In the genomic region with DNA sequence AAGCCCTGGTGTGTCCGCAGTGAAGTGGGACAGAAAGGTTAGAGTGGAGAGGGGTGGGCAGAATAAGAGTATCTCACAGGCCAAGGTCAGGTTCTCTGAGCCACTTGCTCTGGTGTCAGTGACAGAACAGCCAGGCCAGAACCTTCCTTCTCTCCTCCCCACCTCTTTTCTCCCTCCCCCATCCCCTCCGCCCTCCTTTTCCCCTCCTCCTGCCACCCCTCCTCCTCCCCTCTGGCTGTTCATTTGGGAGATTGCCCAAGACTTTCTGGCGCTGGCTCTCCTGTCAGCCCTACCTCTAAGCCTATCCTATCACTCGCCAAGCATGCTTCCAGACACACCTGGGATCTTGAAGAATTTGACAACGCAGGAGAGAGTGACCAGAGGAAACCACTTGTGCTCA, we compare ENCODE assay signal across 8 mouse cellular contexts. TPM values are rescaled to one million over a fixed set of nuclear protein-coding genes. Genes with fewer than 3 reads are reported as not detected.
DNase-seq lines count a peak whose midpoint lies in the region; ATAC-seq and TF ChIP-seq lines count a peak whose summit lies in the region.

No protein-coding gene starts in this region.

- TF ChIP-seq CTCF in forebrain, postnatal 0 days (IDR thresholded peaks at IDR 0.05; ENCODE audit: low read depth), result no peak
- no peak for TF ChIP-seq CTCF in hindbrain, postnatal 0 days (IDR thresholded peaks at IDR 0.05; ENCODE audit: low read depth)

- H3K9ac ChIP-seq in forebrain, postnatal 0 days, result no peak overlapping the region
- peak overlapping the region; percentile 40; the same call in 1 of the 2 replicates for H3K9ac ChIP-seq in hindbrain, postnatal 0 days (replicated peaks; ENCODE audit: low read length)

- peaks cover 3% of the 10 kb centered on the region; the same call in 1 of the 2 replicates for H3K27me3 ChIP-seq in forebrain, postnatal 0 days (ENCODE audit: insufficient read depth, low read length)
- H3K27me3 ChIP-seq in hindbrain, postnatal 0 days (ENCODE audit: insufficient read depth, low read length), result 0 out of 2 replicates have a peak, but pooled peaks cover 8% of the 10 kb centered on the region

- no peaks in the 10 kb centered on the region for H3K36me3 ChIP-seq in forebrain, postnatal 0 days (ENCODE audit: insufficient read depth)
- H3K36me3 ChIP-seq in hindbrain, postnatal 0 days (ENCODE audit: insufficient read depth, low read length), result no peaks in the 10 kb centered on the region

- 20% methylated on average over 5 of the region's 5 CpGs for WGBS in forebrain, postnatal 0 days
- 18% methylated on average over 4 of the region's 5 CpGs for WGBS in hindbrain, postnatal 0 days

- H3K4me3 ChIP-seq in forebrain, postnatal 0 days (ENCODE audit: low read depth, low read length), result no peak overlapping the region
- peak overlapping the region; percentile 52; the same call in 1 of the 2 replicates for H3K4me3 ChIP-seq in hindbrain, postnatal 0 days (ENCODE audit: low read length)

- no peaks in the 10 kb centered on the region for H3K9me3 ChIP-seq in forebrain, postnatal 0 days (ENCODE audit: low read length)
- H3K9me3 ChIP-seq in hindbrain, postnatal 0 days (ENCODE audit: low read length), result no peaks in the 10 kb centered on the region

- DNase-seq in thymus, postnatal 4 days, result peak; percentile 12
- DNase-seq in thymus, postnatal 10 days (ENCODE audit: low spot score in 2 of 2), result no peak
- DNase-seq in forebrain, postnatal 0 days, result no peak
- DNase-seq in hindbrain, postnatal 0 days (ENCODE audit: low spot score), result peak; percentile 37
- DNase-seq in lung, postnatal 36 days, result peak; percentile 69
- no peak for DNase-seq in frontal cortex, postnatal 36 days (ENCODE audit: low spot score in 2 of 2)
- DNase-seq in spleen, adult 12 weeks (ENCODE audit: low spot score), result no peak
- no peak for DNase-seq in layer of hippocampus, postnatal 14 days (ENCODE audit: low spot score in 2 of 2)

- no peaks in the 10 kb centered on the region for H3K4me1 ChIP-seq in forebrain, postnatal 0 days (ENCODE audit: insufficient read depth)
- H3K4me1 ChIP-seq in hindbrain, postnatal 0 days (ENCODE audit: insufficient read depth, low read length), result peaks cover 4% of the 10 kb centered on the region; the same call in 1 of the 2 replicates

- H3K27ac ChIP-seq in forebrain, postnatal 0 days (ENCODE audit: low read depth, low read length), result no peak overlapping the region
- no peak overlapping the region for H3K27ac ChIP-seq in hindbrain, postnatal 0 days

- peak overlapping the region; percentile 96 for H3K4me2 ChIP-seq in forebrain, postnatal 0 days (ENCODE audit: low read depth)
- peak overlapping the region; percentile 98 for H3K4me2 ChIP-seq in hindbrain, postnatal 0 days (ENCODE audit: low read depth, low read length)

- ATAC-seq in forebrain, postnatal 0 days, result no peak
- ATAC-seq in hindbrain, postnatal 0 days, result 0 out of 2 replicates have a peak, but pooled peaks have one; percentile 16

RNA-seq across cellular contexts. Expression of a gene that starts 1.2 kb away (rescaled TPM):
- 0.31 and 0.86 TPM in 2 replicates for total RNA-seq in forebrain, postnatal 0 days (2014; rRNA removed)
- 1.1 and 1.2 TPM in 2 replicates for polyA plus RNA-seq in forebrain, postnatal 0 days (2015; fragmentation: Nextera tagmentation; extraction: Ambion mirVana)
- 1.3 and 3.6 TPM in 2 replicates for total RNA-seq in hindbrain, postnatal 0 days (2014; rRNA removed)
- 2.0 and 2.6 TPM in 2 replicates for polyA plus RNA-seq in hindbrain, postnatal 0 days (2015; fragmentation: Nextera tagmentation; extraction: Ambion mirVana)
- total RNA-seq in layer of hippocampus, postnatal 14 days (2021), result 1 to 10 TPM; 5.4 to 5.5 TPM

RNA-seq across cellular contexts. Expression of a gene that starts 28.3 kb away (rescaled TPM):
- 25.9 and 31.0 TPM in 2 replicates for total RNA-seq in forebrain, postnatal 0 days (2014; rRNA removed)
- 11.1 and 12.3 TPM in 2 replicates for polyA plus RNA-seq in forebrain, postnatal 0 days (2015; fragmentation: Nextera tagmentation; extraction: Ambion mirVana)
- total RNA-seq in hindbrain, postnatal 0 days (2014; rRNA removed), result 23.3 and 26.5 TPM in 2 replicates
- 10.2 and 11.2 TPM in 2 replicates for polyA plus RNA-seq in hindbrain, postnatal 0 days (2015; fragmentation: Nextera tagmentation; extraction: Ambion mirVana)
- 10 to 100 TPM; 11.2 to 12.0 TPM for total RNA-seq in layer of hippocampus, postnatal 14 days (2021)

RNA-seq across cellular contexts. Expression of a gene that starts 34.0 kb away (rescaled TPM):
- total RNA-seq in forebrain, postnatal 0 days (2014; rRNA removed), result 1.7 and 2.5 TPM in 2 replicates
- polyA plus RNA-seq in forebrain, postnatal 0 days (2015; fragmentation: Nextera tagmentation; extraction: Ambion mirVana), result 3.0 and 3.4 TPM in 2 replicates
- 1.6 and 3.2 TPM in 2 replicates for total RNA-seq in hindbrain, postnatal 0 days (2014; rRNA removed)
- polyA plus RNA-seq in hindbrain, postnatal 0 days (2015; fragmentation: Nextera tagmentation; extraction: Ambion mirVana), result 2.7 and 3.5 TPM in 2 replicates
- total RNA-seq in layer of hippocampus, postnatal 14 days (2021), result not detected

Comparison
In these comparisons a context has a peak if more than half of its experiments do, and no peak if none do; other contexts are left out.
1. DNase-seq: peak in thymus, postnatal 4 days (single experiment), hindbrain, postnatal 0 days (single experiment) and lung, postnatal 36 days (single experiment); none in thymus, postnatal 10 days (0 of 2), forebrain, postnatal 0 days (single experiment), frontal cortex, postnatal 36 days (0 of 2), spleen, adult 12 weeks (single experiment) and layer of hippocampus, postnatal 14 days (0 of 2).